Mouse (Mus musculus): Measurements from ENCODE around the gene Zfp871.

DNA sequence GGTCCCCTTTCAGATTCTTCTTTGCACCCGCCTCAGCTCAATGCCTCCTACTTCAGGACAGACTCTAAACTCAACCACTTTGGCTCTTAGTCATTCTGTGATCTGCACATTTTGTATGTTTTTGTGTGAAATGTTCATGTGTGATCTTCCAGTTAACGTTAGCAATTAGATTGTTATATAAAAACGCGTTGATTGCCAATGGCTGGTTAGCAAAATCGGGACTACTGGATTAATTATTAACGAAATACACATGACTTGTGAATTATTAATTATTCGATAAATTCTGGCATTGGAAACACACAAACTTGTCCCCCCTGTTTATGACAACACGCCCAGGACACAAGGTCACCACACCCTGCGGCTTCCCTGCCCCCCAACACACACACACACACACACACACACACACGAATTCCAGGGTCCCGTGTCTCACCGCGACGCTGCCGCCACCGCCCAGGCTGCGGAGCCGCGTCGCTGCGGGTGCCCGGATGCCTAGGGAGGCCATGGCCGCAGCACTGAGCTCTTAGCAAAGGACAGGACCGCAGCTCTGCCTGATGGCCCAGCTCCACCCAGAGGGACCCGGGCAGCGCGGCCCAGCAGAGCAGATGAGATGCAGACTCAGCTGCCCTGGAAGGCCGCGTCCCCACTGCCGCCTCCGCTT, 522 bp downstream of the Zfp871 start:
- TF ChIP-seq CTCF (conservative IDR thresholded peaks at IDR 0.05; ENCODE audit: low read length) (no peak), NANOG (IDR thresholded peaks at IDR 0.05; ENCODE audit: borderline replicate concordance, low read length) (no peak)

Measured in E14TG2a.4 (cell line).